Mouse (Mus musculus) heart, embryonic 14.5 days (tissue): ENCODE measurements at regions not wholly inside any gene's neighbourhood (a gene's known extent, or its start where the extent isn't known, plus 50 kb on each side); places are given as distances from the start of the nearest gene placed in this dataset.

ENCODE experiments used
- ATAC-seq: fragments of 200-750 bp; cut with Nextera tagmentation; 2 replicates; pipeline ENCODE4 v1.8.0; 2017; ENCODE audit warnings: low read depth, moderate TSS enrichment; ENCODE audit not compliant: insufficient number of reproducible peaks, insufficient read depth, low FRiP score
- H3K27ac ChIP-seq, 2 experiments: fragments of 200-500 bp in 1 of 2; fragments of 300-500 bp in 1 of 2; sonication (generic) in 1 of 2; replicated peaks in 1 of 2; 2 replicates each; pipeline ENCODE4 v1.5.1; 2012 to 2014; ENCODE audit warnings: low read depth in 2 of 2, low read length in 2 of 2, control low read depth in 1 of 2, mild to moderate bottlenecking in 1 of 2, mixed read lengths in 1 of 2; ENCODE audit not compliant: control insufficient read depth in 1 of 2, insufficient read depth in 1 of 2
- H3K27me3 ChIP-seq: fragments of 300-500 bp; sonication (generic); 2 replicates; pipeline ENCODE4 v1.6.1; 2014; ENCODE audit warnings: mild to moderate bottlenecking, low read length, control low read depth; ENCODE audit not compliant: control insufficient read depth, insufficient read depth
- H3K36me3 ChIP-seq: fragments of 300-500 bp; sonication (generic); 2 replicates; pipeline ENCODE4 v1.6.1; 2014; ENCODE audit warnings: mild to moderate bottlenecking, control low read depth, low read length, mixed read lengths; ENCODE audit not compliant: control insufficient read depth, insufficient read depth
- H3K4me1 ChIP-seq, 2 experiments: fragments of 200-500 bp in 1 of 2; fragments of 300-500 bp in 1 of 2; sonication (generic) in 1 of 2; 2 replicates each; pipeline ENCODE4 v1.6.1; 2012 to 2014; ENCODE audit warnings: low read length in 2 of 2, control low read depth in 1 of 2, mixed read lengths in 1 of 2; ENCODE audit not compliant: control insufficient read depth in 2 of 2, insufficient read depth in 2 of 2
- H3K4me2 ChIP-seq: fragments of 300-500 bp; sonication (generic); 2 replicates; pipeline ENCODE4 v1.6.1; 2014; ENCODE audit warnings: mild to moderate bottlenecking, low read length
- H3K4me3 ChIP-seq, 2 experiments: fragments of 200-500 bp in 1 of 2; fragments of 300-500 bp in 1 of 2; sonication (generic) in 1 of 2; 2 replicates each; pipeline ENCODE4 v1.5.1; 2012 to 2014; ENCODE audit warnings: low read length in 2 of 2, mild to moderate bottlenecking in 2 of 2, control low read depth in 1 of 2, low read depth in 1 of 2, moderate library complexity in 1 of 2; ENCODE audit not compliant: control insufficient read depth in 1 of 2, insufficient read depth in 1 of 2
- H3K9ac ChIP-seq: fragments of 300-500 bp; sonication (generic); 2 replicates; pipeline ENCODE4 v1.6.1; 2014; ENCODE audit warnings: mild to moderate bottlenecking, low read length
- H3K9me3 ChIP-seq: fragments of 300-500 bp; sonication (generic); 2 replicates; pipeline ENCODE4 v1.6.1; 2016; ENCODE audit warnings: low read length, control low read depth; ENCODE audit not compliant: control insufficient read depth
- WGBS: fragments of 180-500 bp; shearing (Covaris S2); extraction: QIAGEN DNeasy Blood & Tissue Kit; methylation state at CpG from one replicate; pipeline ENCODE4 v1.1.7; 2014; 5-methylcytosine and 5-hydroxymethylcytosine counted together

GRCm38 (mm10) chr13:107407674-107408026, 385.7 kb upstream of the Kif2a start:
- Histone ChIP-seq H3K36me3 (no peaks in the 10 kb centered on the region), H3K4me3 (no peak overlapping the region), H3K27ac (no peak overlapping the region), H3K9me3 (no peaks in the 10 kb centered on the region), H3K4me2 (no peak overlapping the region), H3K4me1 (no peaks in the 10 kb centered on the region), H3K9ac (no peak overlapping the region), H3K27me3 (no peaks in the 10 kb centered on the region)
- ATAC-seq, result no peak
- WGBS, result 65% methylated on average over 5 of the region's 5 CpGs

DNA sequence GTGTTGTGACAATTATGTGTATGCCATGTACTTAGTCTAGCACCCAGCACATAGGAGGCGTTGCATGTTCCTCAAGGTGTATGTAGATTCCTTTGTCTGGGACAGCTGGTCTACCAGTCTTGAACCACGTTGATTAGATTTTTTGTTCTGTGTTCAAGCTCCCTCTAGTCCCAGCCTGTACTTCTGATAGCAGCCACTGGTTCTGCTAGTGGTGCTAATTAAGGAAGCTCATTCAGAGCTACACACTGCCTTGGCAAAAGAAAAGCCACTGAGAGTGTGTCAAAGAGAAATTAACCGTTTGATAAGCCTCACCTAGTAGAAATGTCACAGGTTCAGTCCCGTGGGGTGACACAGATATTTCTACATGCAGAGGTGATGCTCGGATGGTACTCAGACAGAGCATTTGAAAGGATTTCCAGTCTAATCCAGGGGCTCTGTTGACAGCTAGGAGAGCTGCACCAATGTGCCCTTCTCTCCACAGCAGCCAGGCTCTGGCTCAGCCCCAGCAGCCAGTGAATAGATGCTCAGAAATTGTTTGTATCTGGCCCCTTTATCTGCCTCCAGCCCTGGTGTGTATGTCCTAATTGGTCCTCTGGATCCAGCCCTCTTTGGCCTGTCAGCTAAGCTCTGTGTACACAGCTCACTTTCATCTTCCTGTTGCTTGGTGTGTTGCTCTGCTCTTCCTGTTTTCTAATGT, 385.2 kb upstream of the Kif2a start:
- Histone ChIP-seq H3K4me2 (no peak overlapping the region), H3K9ac (no peak overlapping the region), H3K9me3 (no peaks in the 10 kb centered on the region), H3K4me1 (no peaks in the 10 kb centered on the region), H3K27ac (no peak overlapping the region), H3K4me3 (no peak overlapping the region), H3K27me3 (no peaks in the 10 kb centered on the region), H3K36me3 (no peaks in the 10 kb centered on the region)
- ATAC-seq, result no peak
- WGBS, result 51% methylated on average over 5 of the region's 5 CpGs

GRCm38 (mm10) chr13:107398621-107399363, 376.9 kb upstream of the Kif2a start:
- no peaks in the 10 kb centered on the region for H3K27me3 ChIP-seq
- no peak overlapping the region for H3K27ac ChIP-seq
- 70% methylated on average over 8 of the region's 8 CpGs for WGBS
- no peak overlapping the region for H3K4me2 ChIP-seq
- H3K4me1 ChIP-seq, result no peaks in the 10 kb centered on the region
- no peak for ATAC-seq
- no peak overlapping the region for H3K9ac ChIP-seq
- no peaks in the 10 kb centered on the region for H3K36me3 ChIP-seq
- H3K9me3 ChIP-seq, result no peaks in the 10 kb centered on the region
- no peak overlapping the region for H3K4me3 ChIP-seq

- Histone ChIP-seq H3K27me3 (no peaks in the 10 kb centered on the region), H3K4me3 (no peak overlapping the region), H3K4me1 (no peaks in the 10 kb centered on the region), H3K9ac (no peak overlapping the region), H3K36me3 (no peaks in the 10 kb centered on the region), H3K4me2 (no peak overlapping the region), H3K27ac (no peak overlapping the region), H3K9me3 (no peaks in the 10 kb centered on the region)
- 66% methylated on average over 2 of the region's 2 CpGs for WGBS
- no peak for ATAC-seq
Observed at GRCm38 (mm10) chr13:107396036-107396435, 374.1 kb upstream of the Kif2a start.

- ATAC-seq, result no peak
- no peak overlapping the region for H3K4me3 ChIP-seq
- H3K4me1 ChIP-seq, result no peaks in the 10 kb centered on the region
- H3K36me3 ChIP-seq, result no peaks in the 10 kb centered on the region
- H3K4me2 ChIP-seq, result no peak overlapping the region
- H3K9me3 ChIP-seq, result no peaks in the 10 kb centered on the region
- 61% methylated on average over 1 of the region's 1 CpGs for WGBS
- H3K27me3 ChIP-seq, result no peaks in the 10 kb centered on the region
- H3K27ac ChIP-seq, result no peak overlapping the region
- H3K9ac ChIP-seq, result no peak overlapping the region
Observed at GRCm38 (mm10) chr13:107394451-107394850, 372.5 kb upstream of the Kif2a start.

DNA sequence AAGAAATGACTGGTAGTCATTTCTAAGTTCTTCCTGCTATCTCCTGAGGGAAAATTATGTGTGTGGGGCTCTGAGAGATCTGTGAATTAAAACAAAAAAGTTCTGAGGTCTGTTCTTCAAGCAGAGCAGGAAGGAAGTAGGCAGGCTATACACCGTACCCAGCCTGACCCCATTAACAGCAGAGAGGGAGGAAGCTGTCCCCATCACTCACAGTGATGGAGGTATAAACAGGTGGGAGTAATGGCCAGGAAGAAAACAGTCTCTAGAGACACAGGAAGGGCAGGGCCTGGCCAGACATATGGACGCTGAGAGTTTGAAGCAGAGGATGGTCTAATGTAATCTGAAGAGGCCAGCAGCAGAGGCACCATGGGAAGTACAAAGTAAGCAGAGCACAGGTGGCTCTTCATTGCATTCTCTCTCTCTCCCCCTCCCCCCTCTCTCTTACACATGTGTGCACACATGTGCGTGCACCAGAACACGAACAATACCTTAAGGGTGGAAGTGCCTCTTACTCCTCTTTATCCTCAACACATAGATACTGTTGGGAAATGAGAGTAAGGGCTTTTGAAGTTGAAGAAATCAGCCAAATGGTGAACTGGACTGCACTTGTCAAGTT, 367.7 kb upstream of the Kif2a start:
- Histone ChIP-seq H3K36me3 (no peaks in the 10 kb centered on the region), H3K9ac (no peak overlapping the region), H3K9me3 (no peaks in the 10 kb centered on the region), H3K27ac (no peak overlapping the region), H3K27me3 (no peaks in the 10 kb centered on the region), H3K4me2 (no peak overlapping the region), H3K4me1 (no peaks in the 10 kb centered on the region), H3K4me3 (no peak overlapping the region)
- no peak for ATAC-seq
- WGBS, result 69% methylated on average over 4 of the region's 4 CpGs

GRCm38 (mm10) chr13:107389074-107389473, 367.1 kb upstream of the Kif2a start:
- WGBS, result 49% methylated on average over 3 of the region's 3 CpGs
- Histone ChIP-seq H3K4me3 (no peak overlapping the region), H3K9ac (no peak overlapping the region), H3K9me3 (no peaks in the 10 kb centered on the region), H3K27me3 (no peaks in the 10 kb centered on the region), H3K4me1 (no peaks in the 10 kb centered on the region), H3K36me3 (no peaks in the 10 kb centered on the region), H3K4me2 (no peak overlapping the region), H3K27ac (no peak overlapping the region)
- no peak for ATAC-seq
